Mouse (Mus musculus): Measurements from ENCODE around the gene Zbed5.

GRCm38 (mm10) chr5:129895198-129896088, at the start of gene Zbed5:
- TF ChIP-seq HCFC1 (IDR thresholded peaks at IDR 0.05; ENCODE audit: borderline replicate concordance, insufficient read depth, low read length) (peak; percentile 18; the same call in 1 of the 2 replicates), ZNF384 (IDR thresholded peaks at IDR 0.05; ENCODE audit: low read depth, low read length) (no peak)

All from ES-E14 (cell line).